Mouse (Mus musculus) cerebellum, adult 11 months (tissue): ENCODE data around the gene Ccdc181.
"Not testable (repeated sequence)": the region's sequence is repeated elsewhere in the genome, so short reads cannot be mapped to it uniquely, and the experiment has no call there.

ENCODE experiments used
- DNase-seq: peaks from one replicate; pipeline ENCODE4 v3.0.0; 2022

Ccdc181 gene

GRCm38 (mm10) chr1:164275455-164275954 lies at the start of gene Ccdc181:
TSS of gene Ccdc181 (plus strand) at chr1:164275585.
- peak; percentile 95 for DNase-seq

- DNase-seq, result not testable (repeated sequence)
Observed at GRCm38 (mm10) chr1:164231937-164232570, 43.3 kb upstream of the Ccdc181 start.

DNA sequence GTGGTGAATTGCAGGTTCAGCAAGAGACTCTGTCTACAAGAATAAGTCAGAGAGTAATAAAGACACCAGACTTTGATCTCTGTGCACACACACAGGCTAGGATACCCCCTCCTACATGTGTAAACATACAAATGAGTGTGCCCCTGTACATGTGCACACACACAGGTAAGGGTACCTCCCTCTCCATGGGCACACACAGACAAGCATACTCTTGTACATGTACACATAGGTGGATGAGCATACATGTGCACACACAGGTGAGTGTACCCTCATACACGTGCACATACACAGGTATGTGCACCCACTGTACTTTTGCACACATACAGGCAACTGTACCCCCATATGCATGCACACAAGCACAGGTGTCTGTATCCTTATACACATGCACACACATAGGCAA lies 41.9 kb upstream of the Ccdc181 start:
- no peak for DNase-seq

DNA sequence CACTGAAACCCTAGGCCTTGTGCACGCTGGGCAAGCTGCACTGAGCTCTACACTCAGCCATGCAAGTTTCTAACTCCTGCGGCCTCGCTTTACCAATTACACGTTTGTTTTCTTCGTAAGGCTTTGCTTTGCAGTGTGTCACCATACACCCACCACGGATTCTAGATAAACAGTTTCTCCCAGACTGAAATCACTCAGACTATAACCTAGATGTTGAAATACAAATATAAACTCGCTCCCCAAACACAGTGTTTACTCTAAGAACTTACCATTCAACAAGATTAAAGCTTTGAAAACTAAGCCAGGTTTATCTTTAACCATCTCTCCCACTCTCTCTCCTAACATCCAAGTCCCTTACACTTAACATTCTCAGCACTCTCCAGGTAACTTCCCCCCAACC lies 40.3 kb upstream of the Ccdc181 start:
- no peak for DNase-seq

GRCm38 (mm10) chr1:164236078-164236477 lies 39.3 kb upstream of the Ccdc181 start:
- peak; percentile 26 for DNase-seq

DNA sequence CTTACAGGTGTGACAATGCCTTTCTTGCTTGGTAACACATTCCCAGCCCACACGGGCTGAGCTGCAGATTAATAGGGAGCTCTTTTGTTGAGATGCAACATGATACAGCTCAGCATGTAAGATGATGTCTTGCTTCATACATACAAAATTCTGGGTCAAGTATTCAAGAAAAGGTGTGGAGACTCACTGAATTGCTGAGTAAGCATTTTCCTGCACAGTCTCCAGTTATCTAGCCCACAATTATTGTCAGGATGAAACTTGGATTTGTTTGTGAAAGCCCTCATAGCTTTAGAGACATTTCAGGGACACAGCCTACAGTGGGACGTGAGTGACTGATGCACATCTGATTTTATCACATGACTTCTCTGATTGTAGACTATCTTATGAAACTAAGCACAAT lies 33.9 kb upstream of the Ccdc181 start:
- no peak for DNase-seq

- DNase-seq, result no peak
Observed at GRCm38 (mm10) chr1:164242809-164243208, 32.6 kb upstream of the Ccdc181 start.

GRCm38 (mm10) chr1:164247442-164247841 lies 27.9 kb upstream of the Ccdc181 start:
- no peak for DNase-seq

- DNase-seq, result peak; percentile 14
Observed at GRCm38 (mm10) chr1:164247971-164248370, 27.4 kb upstream of the Ccdc181 start.

DNA sequence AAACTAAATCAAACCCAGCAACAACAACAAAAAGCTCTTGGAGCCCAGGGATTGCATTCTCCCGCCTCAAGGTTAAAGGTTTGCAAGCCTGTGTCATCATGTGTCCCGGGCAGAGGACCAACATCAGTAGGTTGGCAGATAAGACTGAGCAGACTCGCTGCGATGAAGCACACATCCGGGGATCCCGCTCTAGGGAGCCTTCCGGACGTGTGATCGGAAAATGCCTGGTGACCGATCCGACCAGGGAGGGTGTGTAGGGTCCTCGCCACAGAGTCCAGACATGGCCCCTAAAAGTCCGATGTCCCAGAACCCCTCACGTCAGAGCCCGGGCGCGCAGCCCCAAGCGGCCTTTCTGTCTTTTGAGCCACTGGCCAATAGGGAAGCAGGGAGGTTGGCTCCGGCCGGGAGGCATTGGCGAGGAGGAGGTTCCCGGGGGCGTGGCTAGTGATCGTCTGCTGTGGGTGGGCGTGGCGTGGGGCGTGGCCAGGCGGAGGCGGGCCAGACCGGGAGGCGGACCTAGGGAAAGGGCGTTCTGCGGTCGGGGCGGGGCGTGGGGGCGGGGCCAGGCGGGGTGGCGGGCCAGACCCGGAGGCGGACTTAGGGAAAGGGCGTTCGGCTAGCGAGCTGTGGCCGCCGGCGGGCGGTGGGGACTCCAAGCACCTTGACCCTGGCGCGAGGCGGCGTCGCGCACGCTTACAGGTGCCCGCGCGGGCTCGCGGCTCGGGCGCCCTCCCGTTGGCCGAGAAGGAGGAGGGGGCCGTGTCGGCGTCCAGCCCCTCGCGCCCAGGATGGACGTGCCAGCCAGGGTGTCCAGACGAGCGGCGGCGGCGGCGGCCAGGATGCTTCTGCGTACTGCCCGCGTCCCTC lies 26.7 kb upstream of the Ccdc181 start, which contains the start of gene Slc19a2:
TSS of gene Slc19a2 (plus strand) at position 582 of the 867 bp plus-strand sequence.
- DNase-seq, result peak; percentile 98

DNA sequence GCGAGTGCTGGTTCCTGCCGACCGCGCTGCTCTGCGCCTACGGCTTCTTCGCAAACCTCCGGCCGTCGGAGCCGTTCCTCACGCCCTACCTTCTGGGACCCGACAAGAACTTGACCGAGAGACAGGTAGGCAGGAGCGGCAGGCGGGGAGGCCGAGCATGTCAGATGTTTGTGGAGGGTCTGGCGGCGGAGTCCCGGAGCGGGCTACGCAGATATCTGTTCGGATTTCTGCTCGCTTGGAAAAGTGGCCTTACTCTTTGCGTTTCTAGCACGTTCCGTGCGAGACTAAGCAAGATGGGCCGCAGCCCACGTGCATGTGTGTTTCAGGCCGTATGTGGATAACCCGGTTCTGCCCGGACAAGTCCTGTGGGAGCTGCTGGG lies 26.1 kb upstream of the Ccdc181 start:
- DNase-seq, result no peak

GRCm38 (mm10) chr1:164250391-164251150 lies 24.8 kb upstream of the Ccdc181 start:
- no peak for DNase-seq

DNA sequence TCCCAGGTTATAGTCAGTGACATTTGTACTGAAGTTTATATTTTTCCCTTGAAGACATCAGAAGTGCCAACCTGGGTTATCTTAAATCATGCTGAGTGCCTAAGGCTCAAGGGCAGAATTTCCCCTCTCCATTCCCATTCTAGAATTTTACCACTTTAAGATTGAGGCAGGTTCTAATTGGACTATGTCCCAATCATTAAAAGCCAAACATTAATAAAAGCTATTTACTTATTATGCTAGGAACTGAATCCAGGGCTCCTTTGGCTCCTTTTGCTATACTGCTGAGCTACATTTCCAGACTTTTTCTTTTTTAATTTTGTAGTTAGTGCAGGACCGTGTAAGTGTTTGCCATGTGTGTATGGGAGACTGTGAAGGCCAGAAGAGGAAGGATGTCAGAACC lies 23.9 kb upstream of the Ccdc181 start:
- no peak for DNase-seq

GRCm38 (mm10) chr1:164252551-164252950 lies 22.8 kb upstream of the Ccdc181 start:
- DNase-seq, result no peak

- DNase-seq, result no peak
Observed at GRCm38 (mm10) chr1:164254836-164255235, 20.5 kb upstream of the Ccdc181 start.

DNA sequence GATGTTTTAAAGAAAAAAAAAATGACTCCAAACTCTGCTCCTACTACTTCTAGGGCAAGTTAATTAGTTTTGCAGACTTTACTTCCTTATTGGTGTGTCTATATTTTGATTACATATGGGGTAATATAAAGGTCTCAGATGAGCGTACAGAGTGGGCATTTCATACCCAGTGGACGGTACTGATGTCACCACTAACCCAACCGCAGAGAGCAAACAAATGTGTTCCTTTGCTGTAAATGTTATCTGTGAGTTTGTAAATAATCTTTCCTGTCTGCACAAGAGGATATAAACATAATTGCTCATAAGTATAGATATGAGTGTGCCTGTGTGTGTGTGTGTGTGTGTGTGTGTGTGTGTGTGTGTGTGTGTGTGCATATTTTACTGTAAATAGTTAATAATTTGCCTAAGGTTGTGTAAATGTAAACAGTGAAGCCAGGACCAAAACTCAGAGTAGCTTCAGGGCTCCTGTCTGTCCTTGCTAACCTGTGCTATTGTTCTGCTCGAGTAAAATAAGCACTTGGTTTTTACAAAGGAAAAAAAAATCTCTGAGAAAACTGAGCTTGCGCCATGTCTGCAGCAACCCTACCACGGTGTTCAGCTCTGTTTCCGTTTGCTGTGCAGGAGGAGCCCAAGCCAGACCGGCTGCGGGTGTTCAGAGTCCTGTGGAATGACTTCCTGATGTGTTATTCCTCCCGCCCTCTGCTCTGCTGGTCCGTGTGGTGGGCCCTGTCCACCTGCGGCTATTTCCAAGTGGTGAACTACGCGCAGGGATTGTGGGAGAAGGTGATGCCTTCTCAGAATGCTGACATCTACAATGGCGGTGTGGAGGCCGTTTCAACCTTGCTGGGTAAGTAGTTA lies 15.0 kb upstream of the Ccdc181 start:
- DNase-seq, result no peak

- DNase-seq, result no peak
Observed at GRCm38 (mm10) chr1:164261553-164261952, 13.8 kb upstream of the Ccdc181 start.

DNA sequence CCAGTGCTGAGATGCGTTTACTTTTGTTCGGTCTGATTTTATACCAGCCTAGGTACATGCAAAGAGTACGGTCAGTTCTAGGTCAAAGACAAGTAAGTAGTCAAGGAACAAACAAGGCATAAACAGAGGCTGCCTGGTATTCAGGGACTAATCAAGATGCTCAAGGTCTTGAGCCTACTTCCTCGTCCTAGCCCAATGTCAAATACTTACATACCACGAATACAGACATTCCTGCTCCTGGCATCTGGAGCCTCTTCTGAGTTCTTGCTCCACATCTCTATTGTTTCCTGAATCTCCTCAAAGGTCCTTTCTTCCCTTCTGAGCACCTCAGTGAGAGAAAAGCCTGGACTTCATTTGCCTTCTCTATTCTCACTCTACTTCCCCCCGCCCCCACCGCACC lies 4.4 kb upstream of the Ccdc181 start:
- no peak for DNase-seq

DNA sequence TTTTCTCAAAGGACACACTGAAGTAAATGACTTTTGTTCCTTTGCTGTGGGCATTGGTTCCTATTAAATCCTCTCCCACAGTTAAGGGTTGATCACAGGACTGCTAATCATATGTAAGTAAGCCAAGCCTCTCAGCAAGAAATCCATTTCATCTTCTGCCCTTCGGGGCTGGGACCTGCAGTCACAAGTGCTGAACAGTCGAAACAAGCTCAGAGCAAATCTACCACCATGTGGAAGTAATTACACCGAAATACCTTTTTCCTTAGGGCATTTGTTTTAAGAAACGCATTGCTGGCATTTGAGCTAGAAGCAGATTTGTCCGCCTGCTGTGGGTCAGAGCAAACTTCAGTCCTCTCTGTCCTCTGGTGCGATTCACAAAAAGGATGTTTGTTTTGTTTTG lies 1.7 kb upstream of the Ccdc181 start:
- DNase-seq, result no peak

- no peak for DNase-seq
Observed at GRCm38 (mm10) chr1:164276552-164276951, 1.2 kb downstream of the Ccdc181 start.

DNA sequence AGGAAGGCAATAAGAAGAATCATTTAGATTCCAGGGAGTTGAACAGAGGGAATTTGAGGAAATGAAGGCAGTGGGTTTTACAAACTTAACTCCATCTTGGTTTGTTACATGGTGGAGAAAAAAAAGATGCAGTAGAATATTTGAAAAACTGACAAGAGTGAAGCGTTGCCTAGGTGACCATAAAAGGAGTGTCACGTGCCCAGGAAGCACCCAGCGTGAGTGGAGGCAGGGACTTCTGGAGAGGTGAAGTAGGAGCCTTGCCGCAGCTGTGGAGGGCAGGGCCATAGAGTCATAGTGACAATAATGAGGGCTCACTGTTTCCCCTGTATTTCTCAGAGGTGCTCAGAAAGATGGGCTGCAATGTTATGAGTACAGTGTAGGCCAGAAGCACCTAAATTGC lies 3.9 kb downstream of the Ccdc181 start:
- no peak for DNase-seq

- DNase-seq, result no peak
Observed at GRCm38 (mm10) chr1:164284007-164284406, 8.6 kb downstream of the Ccdc181 start.
